Mouse (Mus musculus) limb, embryonic 14.5 days (tissue): ENCODE measurements around the gene Gm20489. TPM values are rescaled to one million over a fixed set of nuclear protein-coding genes. Genes with fewer than 3 reads are reported as not detected.
A peak's percentile ranks its signal among the peaks of the same experiment; 100 is the strongest.

Experiments
- ATAC-seq: fragments of 200-750 bp; cut with Nextera tagmentation; 2 replicates; pipeline ENCODE4 v1.8.0; 2017; ENCODE audit warnings: low read depth, moderate number of reproducible peaks, moderate TSS enrichment; ENCODE audit not compliant: low FRiP score
- DNase-seq: peaks from one replicate; pipeline ENCODE4 v3.0.0-alpha.2; 2015; ENCODE audit warnings: low spot score
- H3K27ac ChIP-seq: fragments of 300-500 bp; sonication (generic); replicated peaks from 2 replicates; pipeline ENCODE4 v1.5.1; 2014; ENCODE audit warnings: low read depth, mild to moderate bottlenecking, low read length, moderate library complexity, mixed read lengths
- H3K27me3 ChIP-seq: fragments of 300-500 bp; sonication (generic); 2 replicates; pipeline ENCODE4 v1.6.1; 2014; ENCODE audit warnings: low read length, mixed read lengths; ENCODE audit not compliant: control insufficient read depth, insufficient read depth
- H3K36me3 ChIP-seq: fragments of 300-500 bp; sonication (generic); 2 replicates; pipeline ENCODE4 v1.6.1; 2014; ENCODE audit warnings: mild to moderate bottlenecking, low read length, moderate library complexity, mixed read lengths; ENCODE audit not compliant: control insufficient read depth, insufficient read depth
- H3K4me1 ChIP-seq: fragments of 300-500 bp; sonication (generic); 2 replicates; pipeline ENCODE4 v1.6.1; 2014; ENCODE audit warnings: antibody characterized with exemption, low read length, mixed read lengths; ENCODE audit not compliant: control insufficient read depth, insufficient read depth
- H3K4me2 ChIP-seq: fragments of 300-500 bp; sonication (generic); replicated peaks from 2 replicates; pipeline ENCODE4 v1.6.1; 2014; ENCODE audit warnings: low read depth, mild to moderate bottlenecking, low read length, moderate library complexity; ENCODE audit not compliant: severe bottlenecking
- H3K4me3 ChIP-seq: fragments of 300-500 bp; sonication (generic); replicated peaks from 2 replicates; pipeline ENCODE4 v1.5.1; 2014; ENCODE audit warnings: low read length
- H3K9ac ChIP-seq: fragments of 300-500 bp; sonication (generic); 2 replicates; pipeline ENCODE4 v1.6.1; 2014; ENCODE audit warnings: mild to moderate bottlenecking, low read depth, low read length, moderate library complexity; ENCODE audit not compliant: severe bottlenecking
- H3K9me3 ChIP-seq: fragments of 300-500 bp; sonication (generic); 2 replicates; pipeline ENCODE4 v1.6.1; 2016; ENCODE audit warnings: low read length; ENCODE audit not compliant: control insufficient read depth
- POLR2A ChIP-seq: fragments of 200-500 bp; IDR thresholded peaks from 2 replicates; pipeline ENCODE4 v1.8.0; 2012; ENCODE audit warnings: inconsistent platforms, mild to moderate bottlenecking, moderate library complexity, borderline replicate concordance; ENCODE audit not compliant: insufficient read depth, insufficient read length; ENCODE audit errors: extremely low read depth
- whole genome bisulfite sequencing: fragments of 180-500 bp; shearing (Covaris S2); extraction: QIAGEN DNeasy Blood & Tissue Kit; methylation state at CpG from one replicate; pipeline ENCODE4 v1.1.7; 2014; 5-methylcytosine and 5-hydroxymethylcytosine counted together
- polyA plus RNA-seq, 2 experiments: library from polyadenylated mRNA; depleted of rRNA in 1 of 2; stranded (reverse) in 1 of 2; unstranded in 1 of 2; fragments of >200 nt; fragmentation: Nextera tagmentation in 1 of 2; extraction: Ambion mirVana in 1 of 2; gene quantifications; 2 replicates each; pipeline versions ENCODE4 v1.2.1 to v1.2.3; 2012 to 2014

Gene Gm20489
- polyA plus RNA-seq, 2 experiments = not detected

DNA sequence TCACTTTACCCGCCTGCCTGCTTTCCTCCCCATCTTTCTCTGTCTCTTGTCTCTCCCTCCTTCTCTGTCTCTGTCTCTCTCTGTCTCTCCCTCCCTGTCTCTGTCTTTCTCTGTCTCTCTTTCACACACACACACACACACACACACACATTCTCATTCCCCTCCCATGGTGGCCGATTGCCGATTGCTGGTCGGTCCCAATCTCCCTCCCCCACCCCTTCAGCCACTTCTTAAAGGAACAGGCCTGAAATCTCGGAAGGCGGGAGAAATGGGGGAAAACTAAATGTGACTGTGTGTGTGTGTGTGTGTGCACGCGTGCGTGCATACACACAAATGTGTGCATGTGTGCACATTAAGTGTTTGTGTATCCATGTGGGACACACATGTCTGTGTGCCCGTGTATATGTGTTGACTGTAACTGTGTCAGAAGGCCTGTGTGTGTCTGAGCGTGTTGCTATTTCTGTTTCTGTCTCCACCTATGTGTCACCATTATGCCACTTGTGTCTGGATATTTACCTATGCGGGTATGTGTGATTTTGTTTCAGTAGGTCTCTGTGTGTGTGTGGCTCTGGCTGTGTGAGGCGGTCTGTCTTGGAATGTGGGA is 31.7 kb upstream of the Gm20489 start:
- peaks cover 6% of the 10 kb centered on the region; the same call in 1 of the 2 replicates for H3K4me1 ChIP-seq
- H3K36me3 ChIP-seq = peaks cover 14% of the 10 kb centered on the region; the same call in 1 of the 2 replicates
- H3K9ac ChIP-seq = no peak overlapping the region; the same call in 1 of the 2 replicates
- H3K4me3 ChIP-seq = peak overlapping the region; percentile 42
- peak; percentile 22 for DNase-seq
- peak; percentile 56; the same call in 1 of the 2 replicates for ATAC-seq
- H3K4me2 ChIP-seq = peak overlapping the region; percentile 50
- no peak for TF ChIP-seq POLR2A
- H3K27ac ChIP-seq = 0 out of 2 replicates have a peak overlapping the region, but pooled peaks have one; percentile 38
- no peaks in the 10 kb centered on the region for H3K27me3 ChIP-seq
- WGBS = 28% methylated on average over 13 of the region's 13 CpGs
- H3K9me3 ChIP-seq = no peaks in the 10 kb centered on the region

DNA sequence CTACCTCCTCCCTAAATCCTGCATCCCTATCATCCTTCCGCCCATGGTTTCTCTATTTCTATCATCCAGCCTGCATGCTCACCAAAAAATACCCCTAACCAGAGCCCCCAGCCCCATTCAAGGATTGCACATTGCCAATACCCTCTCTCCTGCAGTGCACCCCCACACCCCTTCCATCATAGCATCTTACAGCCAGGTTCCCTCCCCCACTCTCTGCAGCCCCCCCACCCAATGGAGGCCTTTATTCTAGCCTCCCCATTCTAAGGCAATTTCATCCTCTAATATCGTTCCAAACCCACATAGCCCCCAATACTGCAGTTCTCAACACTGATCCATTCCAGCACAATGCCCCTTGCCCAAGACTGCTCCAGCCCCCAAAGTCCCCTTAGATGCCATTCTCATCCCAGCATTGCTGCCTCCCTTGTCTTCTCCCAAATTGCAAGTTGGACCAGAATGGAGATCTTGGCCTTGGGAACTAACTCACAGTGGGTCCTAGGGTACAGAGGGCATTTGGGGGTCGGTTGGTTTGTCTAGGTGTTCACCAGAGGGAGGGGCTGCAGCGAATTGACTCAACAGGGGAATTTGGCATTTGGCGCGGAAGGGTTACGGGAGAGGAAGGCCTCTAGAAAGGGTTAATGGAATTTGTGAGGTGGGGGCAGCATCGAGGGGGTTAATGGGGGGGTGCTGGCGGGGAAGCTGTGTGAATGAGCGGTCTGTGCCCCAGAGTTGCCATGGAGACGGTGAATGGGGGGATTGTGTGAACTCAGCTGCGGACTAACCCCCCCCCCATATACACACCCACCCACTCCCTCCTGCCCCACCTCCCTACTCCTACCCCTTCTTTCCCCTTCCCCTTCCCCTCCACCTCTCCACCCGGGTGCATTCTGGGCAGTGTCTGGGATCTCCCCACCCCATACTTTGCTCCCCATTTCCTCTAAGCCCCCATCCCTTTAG is 30.9 kb upstream of the Gm20489 start:
- Histone ChIP-seq H3K9me3 (no peaks in the 10 kb centered on the region), H3K36me3 (peaks cover 19% of the 10 kb centered on the region), H3K27ac (peak overlapping the region; percentile 67; the same call in 1 of the 2 replicates), H3K27me3 (no peaks in the 10 kb centered on the region), H3K9ac (peak overlapping the region; percentile 46), H3K4me3 (peak overlapping the region; percentile 42), H3K4me1 (peaks cover 6% of the 10 kb centered on the region; the same call in 1 of the 2 replicates), H3K4me2 (peak overlapping the region; percentile 50)
- TF ChIP-seq POLR2A = no peak
- ATAC-seq (peak; percentile 76), DNase-seq (peak; percentile 12)
- 27% methylated on average over 10 of the region's 13 CpGs for WGBS

DNA sequence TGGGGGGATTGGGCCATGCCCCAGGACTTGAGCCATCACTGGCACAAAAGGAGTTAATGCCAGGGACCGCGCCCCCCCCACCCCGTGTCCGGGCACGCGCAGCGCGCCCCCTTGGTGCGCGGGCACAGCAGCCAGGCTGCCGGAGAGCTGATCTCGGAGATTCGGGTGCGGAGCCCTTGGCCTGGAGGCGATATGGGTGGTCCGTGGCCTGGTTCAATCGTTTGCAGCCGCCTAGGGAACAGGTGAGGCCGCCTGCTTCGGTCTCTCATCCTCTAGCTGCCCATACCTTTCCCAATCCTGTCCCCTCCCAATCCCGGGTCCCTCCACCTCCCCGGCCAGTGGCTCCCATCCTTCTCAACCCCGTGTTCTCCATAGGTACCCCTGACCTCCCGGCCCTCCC is 30.2 kb upstream of the Gm20489 start, which contains the start of gene Nlgn3:
Nlgn3 (plus strand) TSS at position 114 of the 400 bp plus-strand sequence.
- Histone ChIP-seq H3K4me1 (peaks cover 6% of the 10 kb centered on the region; the same call in 1 of the 2 replicates), H3K27me3 (no peaks in the 10 kb centered on the region), H3K4me3 (peak within 1 kb of the TSS; percentile 42), H3K36me3 (peaks cover 18% of the 10 kb centered on the region), H3K9ac (peak within 1 kb of the TSS; percentile 46), H3K4me2 (peak within 1 kb of the TSS; percentile 50), H3K27ac (peak within 1 kb of the TSS; percentile 67; the same call in 1 of the 2 replicates), H3K9me3 (no peaks in the 10 kb centered on the region)
- WGBS = 14% methylated on average over 16 of the region's 24 CpGs
- ATAC-seq (no peak), DNase-seq (no peak)
- TF ChIP-seq POLR2A = no peak

DNA sequence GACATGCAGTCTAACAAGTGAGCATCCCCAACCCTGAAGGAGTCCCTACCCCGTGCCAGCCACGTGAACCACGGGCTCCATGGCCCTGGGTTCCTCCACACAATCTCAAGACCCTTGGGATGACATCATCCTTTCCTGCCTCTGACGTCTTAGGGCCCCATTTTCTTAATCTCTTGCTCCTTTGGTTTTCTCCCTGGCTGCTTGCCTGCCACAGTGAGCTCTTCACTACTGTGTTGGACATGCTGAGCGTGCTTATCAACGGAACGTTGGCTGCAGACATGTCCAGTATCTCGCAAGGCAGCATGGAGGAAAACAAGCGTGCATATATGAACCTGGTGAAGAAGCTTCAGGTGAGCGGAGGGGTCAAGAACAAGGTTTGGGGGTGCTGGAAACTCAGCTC is 21.3 kb upstream of the Gm20489 start:
- Histone ChIP-seq H3K4me2 (no peak overlapping the region), H3K4me1 (no peaks in the 10 kb centered on the region), H3K9ac (no peak overlapping the region), H3K9me3 (no peaks in the 10 kb centered on the region), H3K4me3 (no peak overlapping the region), H3K27ac (no peak overlapping the region), H3K36me3 (peaks cover 81% of the 10 kb centered on the region), H3K27me3 (no peaks in the 10 kb centered on the region; the same call in 1 of the 2 replicates)
- WGBS = 83% methylated on average over 10 of the region's 10 CpGs
- no peak for TF ChIP-seq POLR2A
- DNase-seq = no peak
- ATAC-seq = no peak

DNA sequence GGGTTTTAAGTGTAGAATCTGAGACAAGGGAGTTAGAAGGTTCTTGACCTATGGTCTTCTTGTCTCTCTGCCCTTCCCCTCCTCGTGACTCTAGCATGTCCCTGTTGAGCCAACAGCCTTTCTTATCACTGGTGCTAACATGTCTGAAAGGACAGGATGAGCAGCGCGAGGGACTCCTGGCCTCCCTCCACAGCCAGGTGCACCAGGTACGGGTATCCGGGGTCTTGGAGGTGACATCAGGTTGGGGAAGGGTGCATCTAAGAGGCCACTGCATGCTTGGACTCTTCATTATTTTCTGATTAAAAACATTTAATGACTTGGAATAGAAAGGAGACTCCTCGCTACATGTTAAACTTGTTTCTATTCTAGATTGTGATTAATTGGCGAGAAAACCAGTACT is 20.2 kb upstream of the Gm20489 start:
- Histone ChIP-seq H3K9ac (no peak overlapping the region), H3K27ac (no peak overlapping the region), H3K27me3 (no peaks in the 10 kb centered on the region; the same call in 1 of the 2 replicates), H3K4me2 (no peak overlapping the region), H3K4me3 (no peak overlapping the region), H3K9me3 (no peaks in the 10 kb centered on the region), H3K36me3 (peaks cover 78% of the 10 kb centered on the region), H3K4me1 (no peaks in the 10 kb centered on the region)
- ATAC-seq (no peak), DNase-seq (no peak)
- no peak for TF ChIP-seq POLR2A
- whole genome bisulfite sequencing = 85% methylated on average over 7 of the region's 7 CpGs
